Mouse (Mus musculus): ENCODE measurements around the gene Lcn11.
"Not testable (repeated sequence)": the region's sequence is repeated elsewhere in the genome, so short reads cannot be mapped to it uniquely, and the experiment has no call there.

The Lcn11 gene

DNA sequence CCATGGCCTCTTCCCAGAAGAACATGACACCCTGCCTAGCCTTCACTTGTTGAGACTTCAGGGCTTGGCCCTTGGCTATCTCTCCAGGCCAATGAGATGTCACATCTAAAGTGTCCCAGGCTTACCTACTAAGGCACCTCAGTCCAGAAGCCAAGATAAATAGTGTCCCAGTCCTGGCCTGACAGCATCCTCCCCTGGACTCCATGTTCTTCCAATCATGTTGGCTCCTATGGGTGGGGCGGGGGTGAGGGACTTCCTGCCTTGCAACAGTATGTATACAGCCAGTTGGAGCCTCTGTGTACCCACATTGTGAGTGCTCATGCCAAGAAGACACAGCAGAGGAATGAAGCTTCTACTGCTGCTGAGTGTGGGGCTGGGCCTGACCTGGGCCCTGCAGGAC is at the start of gene Lcn11:
Gene Lcn11 (plus strand): TSS at position 301 of the 400 bp plus-strand sequence.
- DNase-seq (ENCODE audit: low spot score in 2 of 2): no peak

DNA sequence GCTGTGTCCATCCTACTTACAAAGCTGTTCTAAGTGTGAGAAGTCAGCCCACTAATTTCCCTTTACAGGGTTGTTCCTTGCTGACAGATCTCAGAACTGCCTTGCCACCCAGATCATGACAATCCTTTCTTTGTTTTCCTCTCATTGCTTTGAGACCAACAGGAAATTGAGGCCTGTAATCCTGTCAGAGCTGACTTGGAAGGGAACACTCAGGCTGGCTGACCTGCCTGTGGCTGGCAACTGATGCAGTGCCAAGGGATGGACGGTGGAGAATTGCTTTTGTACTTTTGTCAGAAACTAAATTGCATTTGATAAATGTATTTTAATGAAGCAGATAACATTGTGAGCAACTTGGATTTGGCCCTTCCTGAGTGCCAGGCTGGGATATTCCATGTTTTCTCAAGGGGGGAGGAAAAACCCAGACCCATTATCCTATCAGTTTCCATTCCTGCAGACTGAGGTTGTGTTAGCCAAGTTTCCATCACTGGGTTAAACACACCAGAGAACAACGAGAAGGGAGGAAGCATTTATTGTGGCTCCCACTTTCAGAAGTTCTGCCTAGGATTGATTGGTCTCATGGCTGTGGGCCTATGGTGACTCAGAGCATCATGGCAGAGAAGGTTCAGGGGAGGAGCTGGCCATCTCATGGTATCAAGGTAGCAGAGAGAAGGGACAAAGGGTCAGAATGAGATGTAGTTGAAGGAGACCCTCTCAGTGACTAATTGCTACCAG is 43.5 kb upstream of the Lcn11 start:
- DNase-seq (ENCODE audit: low spot score in 2 of 2): no peak

DNA sequence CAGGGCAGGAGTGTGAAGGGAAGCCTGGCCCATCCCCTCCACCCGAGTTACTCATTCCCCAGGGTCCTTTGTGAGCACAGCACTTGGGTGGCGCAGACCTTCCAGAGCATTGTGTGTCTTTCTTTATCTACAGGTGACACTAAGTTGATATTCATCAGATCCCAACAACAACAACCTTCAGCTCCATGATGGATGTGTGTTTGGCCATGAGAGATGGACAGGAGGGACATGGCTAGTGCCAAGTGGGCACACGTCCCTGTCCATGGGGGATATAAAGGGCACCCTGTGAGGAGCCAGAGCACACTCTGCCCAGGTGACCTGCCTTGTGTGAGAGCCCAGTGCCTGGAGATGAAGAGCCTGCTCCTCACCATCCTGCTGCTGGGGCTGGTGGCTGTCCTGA is 40.1 kb upstream of the Lcn11 start, which contains the start of gene Obp2b:
Gene Obp2b (plus strand): TSS at position 301 of the 400 bp plus-strand sequence.
- DNase-seq (ENCODE audit: low spot score in 2 of 2): not testable (repeated sequence)

DNA sequence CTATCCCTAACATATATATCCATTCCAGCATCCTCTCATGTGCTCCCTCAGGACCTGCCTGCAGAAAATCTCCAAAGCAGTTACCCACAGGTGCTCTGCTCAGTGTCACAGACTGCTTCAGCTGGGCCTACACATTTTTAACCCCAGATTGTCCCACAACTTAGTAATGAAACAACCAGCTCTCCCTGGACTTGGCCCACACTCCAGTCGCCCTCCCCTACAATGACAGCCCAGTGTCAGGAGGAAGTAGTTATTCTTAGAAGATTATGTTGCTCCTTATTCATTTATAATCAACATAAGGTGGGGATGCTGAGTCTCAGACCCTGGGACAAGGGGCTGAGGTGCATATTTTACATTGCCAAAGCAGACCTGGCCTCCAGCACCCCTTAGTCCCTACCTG is 35.1 kb upstream of the Lcn11 start:
- no peak for DNase-seq (ENCODE audit: low spot score in 2 of 2)

DNA sequence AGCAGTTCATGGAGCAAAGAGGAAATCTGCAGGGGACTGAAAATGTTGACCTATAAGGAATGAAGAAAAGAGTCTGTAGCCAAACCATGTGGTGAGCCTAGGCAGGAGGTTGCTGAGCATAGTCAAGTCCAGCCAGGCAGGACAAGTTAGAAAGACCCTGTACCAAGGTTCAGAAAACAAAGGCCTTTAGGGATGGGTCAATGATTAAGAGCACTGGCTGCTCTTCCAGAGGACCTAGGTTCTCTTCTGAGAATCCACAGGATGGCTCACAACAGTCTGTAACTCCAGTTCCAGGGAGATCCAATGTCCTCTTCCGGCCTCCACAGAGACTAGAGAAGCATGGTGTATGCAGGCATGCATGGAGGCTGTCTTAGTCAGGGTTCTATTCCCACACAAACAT is 22.6 kb upstream of the Lcn11 start:
- no peak for DNase-seq (ENCODE audit: low spot score in 2 of 2)

DNA sequence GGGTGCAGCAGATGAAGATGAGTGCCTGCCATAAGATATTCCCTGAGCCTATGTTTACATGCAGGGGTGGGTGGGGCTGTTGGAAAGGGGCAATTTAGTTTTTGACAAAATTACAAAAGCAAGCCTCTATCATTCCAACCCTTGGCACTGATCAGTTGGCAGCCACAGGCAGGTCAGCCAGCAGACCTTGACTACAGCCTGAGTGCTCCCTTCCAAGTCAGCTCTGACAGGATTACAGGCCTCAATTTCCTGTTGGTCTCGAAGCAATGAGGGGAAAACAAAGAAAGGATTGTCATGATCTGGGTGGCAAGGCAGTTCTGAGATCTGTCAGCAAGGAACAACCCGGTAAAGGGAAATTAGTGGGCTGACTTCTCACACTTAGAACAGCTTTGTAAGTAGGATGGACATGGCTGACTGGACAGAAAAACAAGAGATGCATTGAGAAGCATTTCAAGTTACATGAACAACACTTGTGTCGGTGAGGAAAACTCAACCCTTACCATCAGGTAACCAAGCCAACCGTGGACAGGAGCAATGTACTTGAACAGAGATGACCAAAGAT is 18.7 kb upstream of the Lcn11 start:
- no peak for DNase-seq (ENCODE audit: low spot score in 2 of 2)

DNA sequence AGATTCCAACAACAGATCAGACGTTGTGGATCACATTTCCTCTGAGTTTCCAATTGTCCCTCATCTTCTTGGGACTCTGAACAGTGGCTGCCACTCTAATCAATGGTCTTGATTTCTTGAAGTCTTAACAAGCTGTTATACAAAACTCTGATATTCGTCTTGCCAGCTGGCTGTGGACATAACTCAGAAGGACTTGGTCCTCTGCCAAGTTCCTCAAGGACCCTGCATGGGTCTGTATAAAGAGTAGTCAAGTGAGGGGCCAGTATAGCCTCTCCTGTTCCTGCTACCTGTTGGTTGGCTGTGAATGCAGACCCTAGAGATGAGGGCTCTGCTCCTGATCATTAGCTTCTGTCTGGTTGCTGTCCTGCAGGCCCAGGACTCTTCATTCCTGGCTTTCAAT is 11.5 kb upstream of the Lcn11 start, which contains the start of gene Lcn3:
Gene Lcn3 (plus strand): TSS at position 301 of the 400 bp plus-strand sequence.
- DNase-seq (ENCODE audit: low spot score in 2 of 2): no peak

DNA sequence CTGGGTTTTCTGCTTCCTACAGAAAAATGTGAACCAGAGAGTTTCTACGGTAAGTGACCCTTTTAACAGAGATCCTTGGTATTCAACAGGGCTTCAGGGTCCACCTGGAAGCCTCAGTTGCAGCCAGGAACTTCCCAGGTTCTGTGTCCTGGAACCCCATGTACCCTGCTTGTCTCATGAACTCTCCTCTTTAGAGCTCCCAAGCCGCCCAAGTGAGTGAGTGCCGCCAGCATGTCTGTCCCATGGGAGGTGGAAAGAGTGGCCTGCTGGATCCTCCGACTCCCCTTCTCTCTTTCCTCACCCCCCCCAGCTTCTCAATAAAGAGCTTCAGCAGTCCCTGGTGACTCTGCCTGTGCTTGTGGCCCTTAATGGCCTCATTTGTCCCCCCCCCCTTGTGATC is 9.1 kb upstream of the Lcn11 start:
- no peak for DNase-seq (ENCODE audit: low spot score in 2 of 2)

DNA sequence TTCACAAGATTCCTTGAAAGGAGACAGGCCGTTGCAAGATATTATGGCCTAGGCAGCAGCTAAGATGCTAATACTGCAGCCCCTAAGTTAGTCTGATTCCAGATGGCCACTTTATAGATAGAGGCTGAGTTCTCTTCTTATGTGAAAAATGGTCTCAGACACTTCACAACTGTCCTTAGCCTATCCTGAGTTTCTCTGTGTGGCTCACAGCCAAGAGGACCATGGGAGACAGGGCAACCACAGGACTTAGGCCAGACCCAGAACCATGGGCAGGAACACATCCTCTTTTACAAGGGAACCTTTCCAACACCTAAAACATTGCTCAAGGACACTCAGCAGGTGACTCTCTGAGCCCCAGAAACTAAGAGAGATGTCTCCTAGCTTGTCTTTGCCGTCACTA is 3.3 kb upstream of the Lcn11 start:
- no peak for DNase-seq (ENCODE audit: low spot score in 2 of 2)

DNA sequence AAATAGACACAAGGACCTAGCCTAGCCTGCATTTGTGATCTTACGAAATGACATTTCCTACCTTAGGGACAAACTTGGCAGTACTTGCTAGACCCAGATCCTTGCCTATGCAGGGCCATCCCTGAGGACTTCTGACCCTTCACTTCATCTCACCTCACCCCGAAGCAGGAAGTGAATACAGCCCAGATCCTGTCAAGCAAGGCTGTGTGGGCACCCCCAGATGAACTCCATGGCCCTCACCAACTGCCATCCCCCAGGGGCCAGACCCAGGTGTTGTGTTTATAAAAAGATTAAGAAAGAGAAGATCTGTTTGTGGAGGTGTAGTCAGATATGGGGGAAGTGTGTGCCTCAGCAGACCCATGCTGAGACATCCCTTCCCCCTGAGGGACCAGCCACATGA is 2.2 kb upstream of the Lcn11 start:
- no peak for DNase-seq (ENCODE audit: low spot score in 2 of 2)

DNA sequence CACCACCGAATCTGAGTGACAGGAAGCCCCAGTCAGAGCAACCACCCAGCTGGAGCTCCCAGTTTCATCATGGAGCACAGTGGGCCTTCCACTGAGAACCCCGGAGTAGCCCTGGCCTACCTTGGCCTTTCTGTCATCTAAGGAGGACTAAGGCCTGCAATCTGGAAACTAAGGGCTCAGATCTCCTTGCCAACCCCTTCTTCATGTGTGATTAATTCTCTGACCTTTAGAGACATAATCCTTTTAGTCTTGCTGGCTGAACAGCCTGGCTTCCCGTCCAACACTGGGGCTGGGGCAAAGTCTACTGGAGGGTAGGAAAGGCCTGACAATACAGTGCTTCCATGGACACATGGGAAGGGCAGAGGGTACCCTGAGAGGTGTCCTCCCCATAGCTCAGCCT is 826 bp upstream of the Lcn11 start:
- no peak for DNase-seq (ENCODE audit: low spot score in 2 of 2)

DNA sequence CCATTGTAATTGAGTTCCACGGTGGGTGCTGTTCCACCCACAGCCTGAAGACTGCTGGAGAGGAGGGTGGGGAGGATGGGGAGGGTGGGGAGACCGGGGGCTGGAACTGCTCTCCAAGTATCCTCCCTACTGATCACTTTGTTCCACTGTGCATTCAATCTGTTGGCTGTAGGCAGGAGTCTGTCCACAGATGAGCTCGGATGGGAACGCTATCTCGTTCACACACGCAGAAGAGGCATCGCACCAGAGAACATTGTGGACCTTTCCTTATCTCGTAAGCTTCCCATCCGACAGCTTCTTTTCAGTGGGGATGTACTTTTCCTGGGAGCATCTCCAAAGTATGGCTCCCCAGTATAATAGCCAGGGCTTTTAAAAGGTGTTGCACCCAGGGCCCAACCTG is 2.3 kb downstream of the Lcn11 start:
- DNase-seq (ENCODE audit: low spot score in 2 of 2): no peak

DNA sequence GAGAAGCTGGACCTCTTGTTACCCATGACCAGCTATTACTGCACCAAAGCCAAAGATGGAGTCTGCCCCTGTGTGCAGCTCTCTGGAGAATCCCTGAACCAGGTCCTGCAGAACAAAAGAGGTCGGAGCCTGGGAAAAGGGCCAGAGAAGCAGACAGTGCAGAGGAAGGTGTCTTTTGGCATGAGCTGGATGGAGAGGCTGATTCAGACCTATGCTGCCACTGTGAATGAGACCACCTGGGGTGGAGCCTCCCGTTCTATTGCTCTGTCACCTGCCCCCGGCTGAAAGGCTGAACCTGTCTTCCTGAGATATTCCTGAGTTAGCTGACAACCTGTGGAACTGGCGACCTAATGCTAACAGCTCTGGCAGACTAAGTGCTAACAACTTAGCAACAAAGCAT is 4.1 kb downstream of the Lcn11 start:
- DNase-seq (ENCODE audit: low spot score in 2 of 2): no peak

DNA sequence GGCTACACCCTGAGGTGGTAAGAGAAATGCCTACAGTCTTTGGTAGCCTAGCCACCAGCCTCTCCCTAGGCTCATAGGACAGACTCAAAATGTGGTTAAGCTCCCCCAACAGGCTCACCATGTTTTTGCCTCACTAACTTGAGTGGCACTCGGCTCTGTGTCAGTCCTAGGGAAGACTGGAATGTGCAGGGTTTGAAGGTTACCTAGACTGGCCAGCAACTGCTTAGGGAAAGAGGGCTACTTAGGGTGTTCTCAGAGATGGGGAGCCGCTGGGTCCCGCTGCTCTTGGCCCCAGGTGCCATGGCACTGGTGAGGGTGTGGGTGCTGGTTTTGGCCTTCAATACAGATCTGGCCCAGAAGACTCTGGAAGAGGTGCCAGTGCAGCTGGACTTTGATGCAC is 5.1 kb downstream of the Lcn11 start, which contains the start of gene Gm13539:
Gene Gm13539 (plus strand): TSS at position 301 of the 400 bp plus-strand sequence.
- DNase-seq (ENCODE audit: low spot score in 2 of 2): no peak

DNA sequence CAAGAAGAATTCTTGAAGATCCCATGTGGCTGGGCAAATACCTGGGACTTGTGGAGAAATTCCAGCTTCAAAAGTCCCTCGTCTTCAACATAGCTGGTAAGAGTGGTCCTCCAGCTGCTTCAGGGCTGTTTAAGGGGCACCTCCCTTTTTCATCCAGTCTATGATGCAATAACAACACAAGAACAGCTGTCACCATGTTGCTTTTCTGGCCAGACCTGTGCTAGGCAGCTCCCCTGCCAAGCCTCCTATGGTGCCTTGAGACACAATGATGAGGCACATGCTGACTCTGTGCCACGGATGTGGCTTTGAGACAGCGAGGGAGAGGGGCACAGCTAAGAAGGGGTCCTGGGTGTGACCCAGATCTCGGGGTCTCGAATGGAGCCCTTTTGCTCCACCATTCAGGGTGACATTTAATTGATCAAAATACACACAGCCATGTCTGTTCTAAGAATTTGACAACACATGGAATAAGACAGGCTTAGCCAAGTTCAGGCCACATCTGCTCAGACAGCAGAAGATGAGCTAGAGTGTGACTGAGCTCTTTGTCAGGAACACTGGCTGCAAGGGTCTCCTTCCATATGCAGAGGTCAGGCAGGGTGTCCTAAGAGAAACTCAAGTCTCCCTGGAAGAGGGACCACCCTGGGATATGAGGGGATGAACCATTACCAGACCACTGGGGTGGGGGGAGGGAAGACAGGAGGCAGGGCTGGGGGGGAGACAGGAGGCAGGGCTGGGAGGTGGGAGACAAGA is 8.9 kb downstream of the Lcn11 start:
- DNase-seq (ENCODE audit: low spot score in 2 of 2): no peak

DNA sequence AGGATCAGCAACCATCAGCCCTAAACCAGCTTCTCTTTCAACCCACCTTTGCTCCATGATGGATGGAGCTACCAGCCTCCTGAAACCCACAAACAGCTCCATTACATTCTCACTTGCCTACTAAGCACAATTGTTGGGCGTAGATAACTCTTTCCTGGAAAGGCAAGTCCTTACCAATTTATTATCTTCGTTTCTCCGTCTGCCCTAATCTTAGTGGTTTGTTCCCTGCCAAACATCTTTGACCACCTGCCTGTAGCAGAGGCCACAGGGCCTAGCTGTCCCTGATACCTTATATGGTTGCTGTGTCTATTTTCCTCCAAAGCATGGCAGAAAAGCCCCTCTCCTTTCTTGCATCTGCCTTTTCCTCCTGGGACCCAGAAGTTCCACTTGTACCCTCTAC is 12.3 kb downstream of the Lcn11 start:
- DNase-seq (ENCODE audit: low spot score in 2 of 2): no peak

DNA sequence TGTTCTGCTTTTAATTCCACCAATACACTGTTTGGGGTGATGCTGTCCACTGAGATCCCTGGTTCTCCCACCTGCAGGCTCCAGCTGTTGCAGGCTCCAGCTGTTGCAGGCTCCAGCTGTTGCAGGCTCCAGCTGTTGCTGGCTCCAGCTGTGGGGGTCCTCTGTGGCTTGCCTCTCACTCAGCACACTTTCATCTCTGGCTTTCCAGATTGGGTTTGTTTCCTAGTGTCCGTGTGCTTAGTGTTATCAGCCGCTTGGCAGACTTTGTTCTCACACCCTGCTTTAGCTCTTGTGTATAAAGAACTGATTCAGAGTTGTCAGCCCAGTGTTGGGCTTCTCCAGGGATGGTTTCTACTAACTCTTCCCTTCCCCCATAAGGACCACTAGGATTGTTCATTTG is 20.8 kb downstream of the Lcn11 start:
- no peak for DNase-seq (ENCODE audit: low spot score in 2 of 2)

DNA sequence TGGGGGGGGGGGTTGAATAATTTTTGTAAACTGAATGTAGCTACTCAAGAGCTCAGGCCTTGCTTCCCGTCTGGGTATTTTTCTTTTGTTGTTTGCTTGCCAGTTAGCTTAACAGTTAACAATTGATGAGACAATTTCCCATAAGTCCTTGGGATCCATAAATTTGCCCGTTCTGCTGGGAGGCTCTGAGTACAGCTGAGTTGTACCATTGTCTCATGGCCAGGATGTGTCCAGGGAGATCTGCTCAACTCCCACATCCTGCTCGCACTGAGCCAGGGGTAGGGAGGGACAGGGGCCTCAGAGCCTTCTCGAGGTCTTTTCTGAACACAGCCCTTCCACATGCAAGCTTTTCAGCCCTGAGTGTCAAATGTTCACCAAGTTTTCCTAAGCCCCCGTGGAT is 21.2 kb downstream of the Lcn11 start:
- DNase-seq (ENCODE audit: low spot score in 2 of 2): no peak

DNA sequence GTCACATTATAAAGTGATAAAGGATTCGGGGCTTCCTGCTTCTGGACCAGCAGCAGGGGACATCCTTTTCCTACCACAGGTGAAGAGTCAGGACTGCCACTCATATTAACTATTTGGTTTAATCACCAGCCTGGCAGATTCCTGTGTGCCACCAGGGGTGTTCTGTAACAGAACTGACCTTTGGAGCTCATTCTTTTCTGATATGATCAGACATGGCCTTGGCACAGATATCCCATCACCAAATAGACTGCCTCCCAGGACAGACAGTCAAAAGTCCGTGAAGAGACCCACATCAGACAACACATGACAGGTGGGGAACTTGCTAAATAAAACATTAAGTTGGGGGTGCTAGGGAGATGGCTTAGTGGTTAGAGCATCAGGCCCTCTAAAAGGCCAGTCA is 34.9 kb downstream of the Lcn11 start:
- DNase-seq (ENCODE audit: low spot score in 2 of 2): no peak

DNA sequence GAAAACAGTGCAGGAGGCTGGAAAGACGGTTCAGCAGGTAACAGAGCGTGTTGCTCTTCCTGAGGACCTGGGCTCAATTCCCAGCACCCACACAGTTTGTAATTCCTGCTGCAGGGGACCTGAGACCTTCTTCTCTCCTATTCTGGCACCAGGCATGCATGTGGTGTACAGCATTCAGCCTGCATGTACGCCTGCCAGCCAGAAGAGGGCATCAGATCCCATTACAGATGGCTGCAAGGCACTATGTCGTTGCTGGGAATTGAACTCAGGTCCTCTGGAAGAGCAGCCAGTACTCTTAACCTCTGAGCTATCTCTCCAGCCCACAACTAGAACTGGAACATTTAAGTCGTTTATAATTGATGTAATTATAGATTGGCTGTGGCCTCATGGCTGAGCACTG is 36.5 kb downstream of the Lcn11 start:
- DNase-seq (ENCODE audit: low spot score in 2 of 2): no peak

DNA sequence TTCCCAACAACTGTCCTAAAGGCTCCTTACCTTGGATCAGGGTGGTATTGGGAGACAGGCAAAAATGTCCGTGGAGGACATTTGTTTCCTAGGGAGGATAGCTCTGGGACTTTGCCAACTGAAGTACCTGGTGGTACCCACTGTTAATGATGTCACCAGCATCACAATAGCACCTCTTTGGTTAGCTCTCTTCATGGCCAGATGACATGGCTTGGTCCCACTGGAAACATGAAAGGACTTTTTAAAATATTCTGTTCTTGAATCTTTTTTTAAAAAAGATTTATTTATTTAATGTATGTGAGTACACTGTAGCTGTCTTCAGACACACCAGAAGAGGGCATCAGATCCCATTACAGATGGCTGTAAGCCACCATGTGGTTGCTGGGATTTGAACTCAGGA is 38.9 kb downstream of the Lcn11 start, which contains the start of gene Glt6d1:
Gene Glt6d1 (minus strand): TSS at position 101 of the 400 bp plus-strand sequence.
- not testable (repeated sequence) for DNase-seq (ENCODE audit: low spot score in 2 of 2)

DNA sequence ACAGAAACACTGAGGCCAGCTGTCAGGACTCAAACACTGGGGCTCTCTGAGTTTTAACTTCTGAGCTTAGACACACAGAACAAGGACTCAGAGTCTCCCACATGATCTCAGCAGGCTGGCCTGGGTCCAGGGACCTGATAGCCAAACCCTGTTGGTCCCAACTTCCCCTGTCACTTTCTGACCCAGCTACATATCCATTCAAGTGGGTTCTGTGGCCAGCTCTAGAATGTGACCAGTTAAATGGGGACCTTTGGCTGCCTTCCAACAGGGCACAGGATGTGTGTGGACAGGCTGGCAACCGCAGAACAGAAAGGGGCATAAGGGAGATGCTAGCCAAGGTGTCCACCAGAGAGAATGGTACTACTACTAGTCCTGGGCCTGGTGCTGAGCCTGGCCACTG is 46.0 kb downstream of the Lcn11 start, which contains the start of gene Lcn9:
Gene Lcn9 (plus strand): TSS at position 348 of the 400 bp plus-strand sequence.
- no peak for DNase-seq (ENCODE audit: low spot score in 2 of 2)

DNA sequence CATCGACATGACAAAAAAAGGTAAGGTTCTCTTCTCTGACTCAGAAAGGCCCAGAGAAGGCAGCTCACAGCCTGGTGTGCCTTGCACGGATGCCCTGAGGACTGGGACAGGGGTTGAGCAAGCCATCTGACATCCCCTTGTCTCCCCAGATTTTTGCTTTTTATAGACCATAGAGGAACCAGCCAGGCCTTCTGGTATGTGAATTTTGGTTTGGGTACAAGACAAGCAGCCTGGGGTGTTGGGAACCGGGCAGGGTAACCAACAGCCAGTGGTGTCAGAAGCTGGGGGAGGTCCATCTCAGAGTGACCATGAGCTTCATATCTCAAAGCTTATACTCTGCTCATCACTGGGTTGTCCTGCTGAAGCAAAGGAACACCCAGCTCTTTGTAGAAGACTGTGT is 47.9 kb downstream of the Lcn11 start:
- DNase-seq (ENCODE audit: low spot score in 2 of 2): no peak

Measured in frontal cortex, postnatal 36 days (tissue).